Mouse (Mus musculus) liver, postnatal 0 days (tissue): Measurements from ENCODE around the gene Mgst2. TPM values are rescaled to one million over a fixed set of nuclear protein-coding genes. Genes with fewer than 3 reads are reported as not detected.

Source experiments
- ATAC-seq: fragments of 200-750 bp; cut with Nextera tagmentation; 2 replicates; pipeline ENCODE4 v1.8.0; 2017; ENCODE audit warnings: mild to moderate bottlenecking, moderate library complexity
- DNase-seq: peaks from one replicate; pipeline ENCODE4 v3.0.0-alpha.2; 2016
- H3K27ac ChIP-seq: fragments of 300-500 bp; sonication (generic); 2 replicates; pipeline ENCODE4 v1.5.1; 2014; ENCODE audit warnings: antibody characterized with exemption, moderate library complexity, mild to moderate bottlenecking, low read depth
- H3K27me3 ChIP-seq: fragments of 300-500 bp; sonication (generic); 2 replicates; pipeline ENCODE4 v1.6.1; 2014; ENCODE audit warnings: low read length, control low read depth, mixed read lengths; ENCODE audit not compliant: insufficient read depth
- H3K36me3 ChIP-seq: fragments of 300-500 bp; sonication (generic); replicated peaks from 2 replicates; pipeline ENCODE4 v1.6.1; 2014; ENCODE audit warnings: mild to moderate bottlenecking, control low read depth, low read length, moderate library complexity, mixed read lengths; ENCODE audit not compliant: insufficient read depth
- H3K4me1 ChIP-seq: fragments of 300-500 bp; sonication (generic); 2 replicates; pipeline ENCODE4 v1.6.1; 2014; ENCODE audit warnings: antibody characterized with exemption, mild to moderate bottlenecking, control low read depth; ENCODE audit not compliant: insufficient read depth
- H3K4me2 ChIP-seq: fragments of 300-500 bp; sonication (generic); 2 replicates; pipeline ENCODE4 v1.6.1; 2014; ENCODE audit warnings: low read depth, mild to moderate bottlenecking, low read length, moderate library complexity, mixed read lengths
- H3K4me3 ChIP-seq: fragments of 300-500 bp; sonication (generic); 2 replicates; pipeline ENCODE4 v1.5.1; 2014; ENCODE audit warnings: low read depth, low read length
- H3K9ac ChIP-seq: fragments of 300-500 bp; sonication (generic); replicated peaks from 2 replicates; pipeline ENCODE4 v1.6.1; 2014; ENCODE audit warnings: mild to moderate bottlenecking, moderate library complexity
- H3K9me3 ChIP-seq: fragments of 300-500 bp; sonication (generic); 2 replicates; pipeline ENCODE4 v1.6.1; 2016; ENCODE audit warnings: mild to moderate bottlenecking, control low read depth, low read length, mixed read lengths
- CTCF ChIP-seq: sonication (generic); IDR thresholded peaks from 2 replicates; pipeline ENCODE4 v1.5.1; 2016; ENCODE audit warnings: antibody characterized with exemption, low read depth
- EP300 ChIP-seq: IDR thresholded peaks from 2 replicates; pipeline ENCODE4 v1.6.1; 2016; ENCODE audit warnings: antibody characterized with exemption, low read depth, mild to moderate bottlenecking
- WGBS: fragments of 180-500 bp; shearing (Covaris S2); extraction: QIAGEN DNeasy Blood & Tissue Kit; methylation state at CpG from one replicate; pipeline ENCODE4 v1.1.7; 2014; ENCODE audit not compliant: insufficient replicate concordance; 5-methylcytosine and 5-hydroxymethylcytosine counted together
- polyA plus RNA-seq: library from polyadenylated mRNA; unstranded; fragments of >200 nt; fragmentation: Nextera tagmentation; extraction: Ambion mirVana; gene quantifications from 2 replicates; pipeline ENCODE4 v1.2.1, GENCODE M21; 2015

Gene Mgst2
- polyA plus RNA-seq, 1 experiment from 2014 or later: 36.8 TPM

DNA sequence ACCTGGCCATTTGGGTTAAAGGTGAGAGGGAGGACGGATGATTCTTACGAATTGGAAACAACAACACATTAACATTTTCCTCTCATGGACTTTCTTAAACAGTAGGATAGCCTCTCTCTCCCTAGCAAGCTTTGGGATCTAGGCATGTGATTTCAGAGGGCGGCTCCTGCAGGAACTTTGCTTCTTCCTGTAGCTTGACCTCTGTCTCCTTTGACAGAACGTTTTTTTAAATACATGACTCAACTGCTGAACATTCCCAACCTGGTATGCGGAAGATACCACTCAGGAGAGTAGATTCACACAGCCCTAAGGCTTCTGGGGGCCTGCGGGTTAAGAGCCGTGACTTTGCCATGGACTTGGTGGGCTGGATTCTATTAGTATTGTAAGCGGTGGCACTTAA is 10.7 kb upstream of the Mgst2 start:
- Histone ChIP-seq H3K36me3 (no peaks in the 10 kb centered on the region), H3K9me3 (no peaks in the 10 kb centered on the region), H3K27ac (no peak overlapping the region), H3K9ac (no peak overlapping the region), H3K27me3 (no peaks in the 10 kb centered on the region), H3K4me2 (no peak overlapping the region), H3K4me1 (peaks cover 11% of the 10 kb centered on the region), H3K4me3 (no peak overlapping the region)
- ATAC-seq: no peak
- TF ChIP-seq CTCF (no peak), EP300 (no peak)
- 73% methylated on average over 8 of the region's 8 CpGs for WGBS
- no peak for DNase-seq

DNA sequence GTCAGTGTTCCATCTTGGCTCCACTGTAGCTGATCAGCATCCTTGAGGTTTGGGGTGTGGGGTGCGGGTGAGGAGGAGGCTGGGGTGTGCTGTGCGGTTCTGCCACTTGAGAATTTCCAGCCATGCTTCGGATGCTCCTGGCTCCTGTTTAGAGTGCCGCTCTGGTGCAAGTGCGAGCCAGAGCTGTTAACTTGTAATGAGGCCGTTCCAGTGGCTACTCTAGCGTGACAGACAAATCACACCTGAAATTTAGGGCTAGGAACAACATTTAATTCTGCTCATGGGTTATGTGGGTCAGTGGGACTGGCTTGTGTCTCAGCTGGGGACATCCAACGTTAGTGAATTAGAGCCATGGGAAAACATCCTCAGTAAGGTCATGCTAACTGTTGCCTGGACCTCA is 10.2 kb upstream of the Mgst2 start:
- Histone ChIP-seq H3K4me2 (no peak overlapping the region), H3K9ac (no peak overlapping the region), H3K36me3 (no peaks in the 10 kb centered on the region), H3K27me3 (no peaks in the 10 kb centered on the region), H3K27ac (no peak overlapping the region), H3K4me1 (peaks cover 11% of the 10 kb centered on the region), H3K9me3 (no peaks in the 10 kb centered on the region), H3K4me3 (no peak overlapping the region)
- no peak for DNase-seq
- TF ChIP-seq EP300 (no peak), CTCF (no peak)
- 84% methylated on average over 8 of the region's 8 CpGs for WGBS
- no peak for ATAC-seq

DNA sequence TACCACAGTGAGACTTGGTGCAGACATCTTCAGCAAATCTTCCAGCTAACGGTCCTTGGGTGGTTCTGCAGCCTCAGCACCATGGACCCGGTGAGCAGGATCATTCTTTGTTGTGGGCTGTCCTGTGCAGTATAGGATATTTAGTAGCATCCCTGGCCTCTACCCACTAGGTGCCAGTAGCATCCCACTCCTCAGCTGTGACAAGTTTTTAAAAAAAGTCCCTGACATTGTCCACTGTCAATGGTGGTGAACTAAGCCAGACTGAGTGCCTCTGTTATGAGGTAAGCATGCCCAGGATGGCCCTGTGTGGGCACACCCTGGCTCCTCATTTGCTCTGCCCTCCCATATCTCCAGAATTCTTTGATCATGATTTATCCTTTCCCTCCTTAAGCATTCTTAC is 9.0 kb upstream of the Mgst2 start:
- no peak overlapping the region for H3K4me2 ChIP-seq
- no peaks in the 10 kb centered on the region for H3K9me3 ChIP-seq
- H3K4me1 ChIP-seq: peaks cover 11% of the 10 kb centered on the region
- no peak overlapping the region for H3K27ac ChIP-seq
- H3K36me3 ChIP-seq: no peaks in the 10 kb centered on the region
- H3K27me3 ChIP-seq: no peaks in the 10 kb centered on the region
- no peak overlapping the region for H3K9ac ChIP-seq
- no peak for DNase-seq
- H3K4me3 ChIP-seq: no peak overlapping the region
- TF ChIP-seq CTCF: peak; percentile 27
- TF ChIP-seq EP300: no peak
- ATAC-seq: no peak
- WGBS: 81% methylated on average over 2 of the region's 2 CpGs

DNA sequence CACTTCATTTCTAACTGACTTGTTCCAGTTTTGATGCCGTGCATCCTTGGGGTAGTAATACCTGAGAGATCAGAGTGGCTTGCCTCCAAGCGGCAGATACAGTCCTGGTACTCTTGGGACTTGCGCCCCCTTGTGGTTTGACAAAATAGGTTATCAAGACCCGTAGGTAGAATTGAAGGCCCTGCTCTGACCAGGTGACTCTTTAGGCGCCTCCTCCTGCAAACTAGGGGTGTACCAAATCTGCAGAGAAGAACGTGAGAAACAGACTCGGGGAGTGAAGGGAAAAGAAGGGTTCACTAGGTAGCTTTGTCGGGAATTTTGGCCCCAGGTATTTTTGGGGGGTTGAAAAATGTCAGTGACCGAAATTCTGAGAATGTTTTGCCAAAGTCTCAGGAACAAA is 7.9 kb upstream of the Mgst2 start:
- DNase-seq (peak; percentile 85), ATAC-seq (peak; percentile 87)
- no peaks in the 10 kb centered on the region for H3K27me3 ChIP-seq
- H3K36me3 ChIP-seq: no peaks in the 10 kb centered on the region
- no peaks in the 10 kb centered on the region for H3K9me3 ChIP-seq
- TF ChIP-seq EP300 (0 out of 2 replicates have a peak, but pooled peaks have one; percentile 4), CTCF (peak; percentile 89)
- H3K9ac ChIP-seq: peak overlapping the region; percentile 46
- H3K4me3 ChIP-seq: peak overlapping the region; percentile 33
- peak overlapping the region; percentile 71 for H3K4me2 ChIP-seq
- peaks cover 11% of the 10 kb centered on the region for H3K4me1 ChIP-seq
- 2% methylated on average over 9 of the region's 9 CpGs for WGBS
- H3K27ac ChIP-seq: peak overlapping the region; percentile 76

DNA sequence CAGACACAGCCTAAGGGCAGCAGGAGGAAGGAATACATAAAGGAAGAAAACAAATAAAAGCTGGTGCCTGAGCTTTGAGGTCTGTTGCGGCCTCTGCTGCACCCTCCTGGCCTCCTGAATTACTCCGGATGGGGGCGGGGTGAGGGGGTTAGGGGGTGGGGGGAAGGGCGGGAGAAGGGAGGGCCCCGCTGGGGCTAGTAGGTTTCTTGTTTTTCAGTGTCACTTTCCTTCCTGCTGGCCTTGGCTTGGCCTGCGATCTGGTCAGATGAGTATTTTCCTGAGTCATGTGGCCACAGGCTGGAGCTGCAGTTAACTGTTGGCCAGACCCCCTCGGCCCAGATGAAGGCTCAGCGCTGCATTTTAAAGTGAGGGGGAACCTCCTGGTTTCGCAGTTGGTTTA is 7.5 kb upstream of the Mgst2 start:
- ATAC-seq (peak; percentile 81), DNase-seq (peak; percentile 74)
- Histone ChIP-seq H3K36me3 (no peaks in the 10 kb centered on the region), H3K27ac (peak overlapping the region; percentile 76), H3K4me1 (peaks cover 11% of the 10 kb centered on the region), H3K4me2 (peak overlapping the region; percentile 71), H3K9me3 (no peaks in the 10 kb centered on the region), H3K9ac (peak overlapping the region; percentile 46), H3K4me3 (peak overlapping the region; percentile 33), H3K27me3 (no peaks in the 10 kb centered on the region)
- TF ChIP-seq CTCF (no peak), EP300 (no peak)
- WGBS: 2% methylated on average over 8 of the region's 9 CpGs

- Histone ChIP-seq H3K27me3 (no peaks in the 10 kb centered on the region), H3K9ac (no peak overlapping the region), H3K27ac (peak overlapping the region; percentile 76), H3K4me3 (no peak overlapping the region), H3K9me3 (no peaks in the 10 kb centered on the region), H3K4me1 (peaks cover 9% of the 10 kb centered on the region), H3K36me3 (no peaks in the 10 kb centered on the region), H3K4me2 (no peak overlapping the region)
- DNase-seq (peak; percentile 32), ATAC-seq (no peak)
- WGBS: 32% methylated on average over 6 of the region's 6 CpGs
- no peak for TF ChIP-seq EP300
- TF ChIP-seq CTCF: no peak
These were observed 5.7 kb upstream of the Mgst2 start for GRCm38 (mm10) chr3:51654303-51655055.
